Mouse (Mus musculus): ENCODE measurements around the gene Gpc6.

GRCm38 (mm10) chr14:117391412-117391811 lies 466.3 kb downstream of the Gpc6 start:
- TF ChIP-seq CTCF (IDR thresholded peaks at IDR 0.05; ENCODE audit: low read depth, low read length) (no peak), POLR2A (IDR thresholded peaks at IDR 0.05; ENCODE audit: borderline replicate concordance, low read depth, low read length) (no peak)

Data from bone marrow macrophage, adult 2 months (primary cell).